Mouse (Mus musculus) left cerebral cortex, adult 18-20 months (tissue): ENCODE measurements around the gene Spn. TPM values are rescaled to one million over a fixed set of nuclear protein-coding genes. Genes with fewer than 3 reads are reported as not detected.

ENCODE experiments used
- DNase-seq, 2 experiments: peaks; one replicate each; pipeline ENCODE4 v3.0.0; 2021 to 2022; ENCODE audit warnings: low spot score in 2 of 2, mixed read lengths in 1 of 2
- total RNA-seq, 2 experiments: library from RNA; stranded (reverse); gene quantifications; 2 replicates each; pipeline ENCODE4 v1.2.3; 2021

Gene Spn
- total RNA-seq, 2 experiments from 2014 or later, result 0.09 to 0.16 TPM

DNA sequence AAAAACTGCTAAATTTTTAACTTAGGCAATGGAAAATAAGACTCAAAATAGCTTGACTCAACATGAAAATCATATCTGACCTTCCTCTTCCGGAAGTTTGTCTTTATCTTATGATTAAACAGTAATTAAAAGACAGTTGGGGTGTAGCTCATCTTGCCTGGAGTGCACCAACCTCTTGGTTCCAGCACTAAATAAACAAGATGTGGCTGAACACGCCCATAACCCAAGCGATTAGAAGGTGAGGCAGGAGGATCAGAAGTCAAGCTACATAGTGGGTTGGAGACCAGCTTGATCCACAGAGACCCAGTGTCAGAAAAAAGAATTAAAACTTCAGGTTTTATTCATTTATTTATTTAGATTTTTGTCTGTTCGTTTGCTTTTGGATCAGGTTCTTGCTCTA, 53.9 kb downstream of the Spn start:
- no peak for DNase-seq

DNA sequence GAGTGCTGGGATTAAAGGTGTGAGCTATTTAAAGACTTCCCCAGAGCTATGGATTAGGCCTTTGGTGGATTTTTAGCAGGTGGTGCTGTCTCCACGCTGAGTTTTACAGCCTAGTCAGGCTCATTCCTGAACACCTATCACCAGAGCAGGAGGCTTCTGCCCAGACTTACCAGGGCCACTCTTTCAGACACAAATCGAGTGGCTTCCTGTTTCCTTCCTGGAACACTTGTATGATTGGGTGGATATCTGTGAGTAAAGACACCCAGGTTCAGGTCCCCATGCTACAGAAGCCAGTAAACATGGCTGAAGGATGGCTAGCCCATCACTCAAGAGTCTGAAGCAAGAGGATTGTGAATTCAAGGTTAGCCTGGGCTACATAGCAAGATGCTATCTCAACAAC, 54.6 kb downstream of the Spn start:
- DNase-seq, result no peak

DNA sequence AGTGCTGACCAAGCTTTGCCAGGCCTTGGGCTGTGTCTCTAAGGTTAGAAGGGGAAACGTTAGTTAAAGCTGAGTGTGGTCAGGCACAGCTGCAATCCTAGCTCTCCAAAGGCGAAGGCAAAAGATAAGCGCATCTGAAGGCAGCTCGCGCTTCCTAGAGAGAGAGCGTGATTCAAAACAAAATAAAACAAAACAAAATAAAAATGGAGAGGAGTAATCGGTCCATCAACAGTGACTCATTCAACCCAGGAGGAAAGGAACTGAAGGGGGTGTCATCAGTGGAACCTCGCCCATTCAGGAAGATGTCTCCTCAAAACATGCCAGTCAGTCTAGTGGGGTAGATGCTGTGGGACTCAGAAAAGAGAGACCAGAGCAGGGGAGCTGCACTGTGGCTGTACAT, 55.4 kb downstream of the Spn start:
- no peak for DNase-seq

Other genes starting within 250 kb of the Spn start
- gene Tmem219, start 214.9 kb downstream of the Spn start, total RNA-seq, result 10 to 100 TPM; 19.6 to 23.3 TPM
- 100 to 1,000 TPM; 136 to 158 TPM for gene Kctd13, start 208.9 kb downstream of the Spn start, total RNA-seq
- gene Asphd1, start 188.2 kb downstream of the Spn start, total RNA-seq, result 10 to 100 TPM; 39.7 to 43.3 TPM
- gene Sez6l2, start 187.3 kb downstream of the Spn start, total RNA-seq, result 100 to 1,000 TPM; 407 to 416 TPM
- gene Cdipt, start 161.9 kb downstream of the Spn start, total RNA-seq, result 100 to 1,000 TPM; 171 to 180 TPM
- gene Cdiptos, start 161.7 kb downstream of the Spn start, total RNA-seq, result under 1 TPM in 1 of 2 experiments, not detected in 1; 0.45 TPM
- gene Mvp, start 123.2 kb downstream of the Spn start, total RNA-seq, result 1 to 10 TPM; 8.6 to 9.5 TPM
- not detected for gene Pagr1b, start 121.3 kb downstream of the Spn start, total RNA-seq
- gene Pagr1a, start 120.5 kb downstream of the Spn start, total RNA-seq, result 10 to 100 TPM; 18.7 to 35.6 TPM
- 10 to 100 TPM; 45.7 to 55.3 TPM for gene Gm42742, start 116.7 kb downstream of the Spn start, total RNA-seq
- gene Prrt2, start 116.6 kb downstream of the Spn start, total RNA-seq, result 100 to 1,000 TPM; 202 to 211 TPM
- 100 to 1,000 TPM; 205 to 207 TPM for gene Maz, start 110.8 kb downstream of the Spn start, total RNA-seq
- 1 to 10 TPM; 3.6 to 5.7 TPM for gene Kif22, start 95.4 kb downstream of the Spn start, total RNA-seq
- gene Zg16, start 50.5 kb downstream of the Spn start, total RNA-seq, result not detected
- gene AI467606, start 46.5 kb downstream of the Spn start, total RNA-seq, result 1 to 10 TPM; 1.1 to 1.6 TPM
- under 1 TPM; 0.54 to 0.63 TPM for gene Qprt, start 15.6 kb downstream of the Spn start, total RNA-seq
- gene Cd2bp2, start 58.2 kb upstream of the Spn start, total RNA-seq, result 10 to 100 TPM; 88.0 to 90.2 TPM
- 10 to 100 TPM; 90.8 to 94.1 TPM for gene Tbc1d10b, start 70.6 kb upstream of the Spn start, total RNA-seq
- 1 to 10 TPM; 2.1 to 3.0 TPM for gene Mylpf, start 71.1 kb upstream of the Spn start, total RNA-seq
- gene Zfp553, start 95.2 kb upstream of the Spn start, total RNA-seq, result 10 to 100 TPM; 21.3 to 22.1 TPM
- gene Sept1, start 95.3 kb upstream of the Spn start, total RNA-seq, result 1 to 10 TPM; 4.4 to 4.5 TPM
- gene Zfp771, start 106.5 kb upstream of the Spn start, total RNA-seq, result 10 to 100 TPM; 55.2 to 57.9 TPM
- gene Dctpp1, start 122.9 kb upstream of the Spn start, total RNA-seq, result 10 to 100 TPM; 20.8 to 23.2 TPM
- 10 to 100 TPM; 33.4 to 35.8 TPM for gene Sephs2, start 136.2 kb upstream of the Spn start, total RNA-seq
- under 1 TPM; 0.42 to 0.86 TPM for gene Itgal, start 158.4 kb upstream of the Spn start, total RNA-seq
- 10 to 100 TPM; 13.7 to 14.5 TPM for gene Zfp768, start 207.8 kb upstream of the Spn start, total RNA-seq
- 1 to 10 TPM; 6.6 to 7.4 TPM for gene Zfp747, start 238.2 kb upstream of the Spn start, total RNA-seq
- 1 to 10 TPM; 3.9 to 4.8 TPM for gene 9130019O22Rik, start 249.3 kb upstream of the Spn start, total RNA-seq